Mouse (Mus musculus): ENCODE data around the gene Masp2.

Gene Masp2

DNA sequence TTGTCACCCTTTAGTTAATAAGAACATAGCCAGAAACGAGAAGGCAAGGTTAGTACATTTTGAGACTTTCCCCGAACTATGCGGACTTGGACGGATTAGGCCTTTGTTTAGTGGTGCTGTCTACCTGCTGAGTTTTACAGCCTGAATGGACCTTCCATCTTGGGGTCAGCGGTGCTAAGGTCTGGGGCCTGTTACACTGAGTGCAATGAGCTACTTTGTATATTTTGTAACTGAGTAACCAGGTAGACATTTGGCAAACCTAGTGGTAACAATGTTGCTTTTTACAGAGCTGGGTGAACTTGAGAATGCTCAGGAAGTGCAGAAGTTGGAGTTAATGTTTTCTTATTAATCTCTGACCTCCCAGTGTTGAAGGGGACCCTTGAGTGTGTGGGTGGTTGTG is 38.8 kb downstream of the Masp2 start:
- no peak for DNase-seq

DNA sequence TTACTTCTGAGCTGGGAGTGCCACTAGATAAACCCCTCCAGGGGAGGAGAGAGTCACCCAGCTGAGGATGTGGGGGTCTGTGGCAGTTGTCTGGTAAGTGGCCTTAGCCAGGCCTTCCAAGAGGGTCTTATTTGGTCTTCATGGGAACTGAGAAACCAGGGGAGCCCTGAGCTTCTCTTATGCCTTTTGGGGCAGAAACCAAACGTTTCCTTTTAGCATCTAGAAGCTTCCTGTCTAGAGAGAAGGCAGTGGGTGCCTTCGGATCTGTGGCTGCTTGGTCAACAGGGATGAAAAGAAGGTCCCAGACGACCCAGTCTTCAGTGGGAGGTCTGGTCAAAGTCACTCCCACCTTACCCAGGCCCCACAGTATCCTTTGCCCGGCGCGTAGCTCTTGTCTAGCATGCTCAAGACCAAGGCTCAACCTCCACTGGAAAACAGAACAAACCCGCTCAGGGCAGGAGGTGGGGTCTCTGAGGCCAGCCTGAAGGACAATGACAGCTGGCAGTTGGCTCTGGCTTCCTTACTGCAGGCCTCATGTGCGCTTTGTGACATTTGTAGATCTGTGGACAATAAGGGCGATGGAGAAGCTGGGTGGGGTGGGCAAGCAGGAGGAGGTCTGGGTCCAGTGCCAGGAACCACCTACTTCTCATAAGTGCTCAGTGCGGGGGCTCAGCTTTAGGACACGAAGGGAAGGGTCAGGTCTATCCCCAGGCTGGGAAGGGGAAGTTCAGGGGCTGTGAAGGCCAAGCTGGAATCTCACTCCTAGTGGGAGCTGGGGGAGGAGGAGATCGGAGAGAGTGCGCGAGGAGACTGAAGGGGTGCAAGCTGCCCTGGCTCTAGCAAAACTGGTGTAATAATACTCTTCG is 41.2 kb downstream of the Masp2 start, which contains the start of gene Gm572:
Gene Gm572, plus strand, starts transcription at position 27 of the 866 bp plus-strand sequence.
- DNase-seq: peak; percentile 39 to 55

- peak; percentile 87 to 92 for DNase-seq
These were observed 41.8 kb downstream of the Masp2 start for GRCm38 (mm10) chr4:148644157-148644511.

DNA sequence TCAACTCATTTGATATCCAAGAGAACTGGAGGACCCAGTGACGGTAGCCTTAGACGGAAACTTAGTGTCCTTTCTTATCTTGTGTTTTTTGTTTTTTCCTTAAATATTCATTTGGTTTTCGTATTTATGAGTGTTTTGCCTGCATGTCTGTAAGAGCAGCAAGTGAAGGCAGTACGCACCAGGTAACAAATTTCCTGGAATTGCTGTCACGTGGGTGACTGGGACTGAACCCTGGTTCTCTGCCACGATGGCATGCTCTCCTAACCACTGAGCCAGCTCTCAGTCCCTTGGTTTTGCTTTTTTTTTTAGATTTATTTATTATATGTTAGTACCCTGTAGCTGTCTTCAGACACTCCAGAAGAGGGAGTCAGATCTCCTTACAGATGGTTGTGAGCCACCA is 42.6 kb downstream of the Masp2 start:
- no peak for DNase-seq

- peak; percentile 83 to 86 for DNase-seq
These were observed 44.3 kb downstream of the Masp2 start for GRCm38 (mm10) chr4:148646616-148647015.

GRCm38 (mm10) chr4:148649309-148649708 is 47.0 kb downstream of the Masp2 start:
- peak in 1 of 2 experiments; percentile 30 for DNase-seq

GRCm38 (mm10) chr4:148651045-148651444 is 48.7 kb downstream of the Masp2 start:
- peak; percentile 87 to 91 for DNase-seq

GRCm38 (mm10) chr4:148654701-148655398 is 52.5 kb downstream of the Masp2 start:
- DNase-seq: peak; percentile 70 to 75

GRCm38 (mm10) chr4:148656691-148657258 is 54.4 kb downstream of the Masp2 start:
- DNase-seq: no peak

- no peak for DNase-seq
These were observed 55.4 kb downstream of the Masp2 start for GRCm38 (mm10) chr4:148657776-148658175.

DNA sequence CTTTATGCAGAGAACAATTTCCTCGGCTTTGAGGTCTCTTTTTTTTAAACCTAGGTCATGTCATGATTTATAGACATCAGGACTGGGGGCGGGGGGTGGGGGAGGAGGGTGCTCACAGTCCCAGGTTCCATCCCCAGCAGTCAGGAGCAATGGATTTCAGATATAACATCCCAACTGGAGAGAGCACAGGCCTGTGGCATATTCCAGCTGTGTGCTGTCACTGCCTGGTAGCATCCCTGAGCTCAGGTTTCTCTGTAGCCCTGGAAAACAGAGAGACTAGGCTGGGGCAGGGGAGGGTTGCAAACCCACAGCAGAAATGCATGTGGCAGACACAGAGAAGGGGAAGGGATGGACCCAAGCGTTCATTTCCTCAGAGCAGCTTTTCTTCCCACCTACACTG is 57.8 kb downstream of the Masp2 start:
- no peak for DNase-seq

- DNase-seq: peak; percentile 85 to 93
These were observed 60.0 kb downstream of the Masp2 start for GRCm38 (mm10) chr4:148662168-148662965.

DNA sequence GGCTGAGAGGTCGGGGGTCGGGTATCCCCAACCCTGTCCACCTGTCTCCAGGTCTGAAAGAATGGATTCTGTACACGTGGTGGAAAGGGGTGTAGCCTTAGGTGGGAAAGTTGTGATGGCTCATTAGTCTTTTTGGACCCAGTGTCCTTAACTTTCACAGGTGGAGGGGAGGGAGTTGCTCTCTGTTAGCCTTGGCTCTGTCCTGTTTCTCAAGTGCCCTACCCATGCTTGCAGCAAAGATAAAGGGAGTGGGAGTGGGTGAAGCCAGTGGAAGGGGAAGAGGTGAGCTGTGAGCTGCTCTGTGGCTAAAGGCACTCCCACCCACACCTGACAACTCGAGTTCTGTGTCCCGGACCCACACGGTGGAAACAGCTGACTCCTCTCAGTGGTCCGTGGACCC is 61.0 kb downstream of the Masp2 start:
- DNase-seq: no peak

DNA sequence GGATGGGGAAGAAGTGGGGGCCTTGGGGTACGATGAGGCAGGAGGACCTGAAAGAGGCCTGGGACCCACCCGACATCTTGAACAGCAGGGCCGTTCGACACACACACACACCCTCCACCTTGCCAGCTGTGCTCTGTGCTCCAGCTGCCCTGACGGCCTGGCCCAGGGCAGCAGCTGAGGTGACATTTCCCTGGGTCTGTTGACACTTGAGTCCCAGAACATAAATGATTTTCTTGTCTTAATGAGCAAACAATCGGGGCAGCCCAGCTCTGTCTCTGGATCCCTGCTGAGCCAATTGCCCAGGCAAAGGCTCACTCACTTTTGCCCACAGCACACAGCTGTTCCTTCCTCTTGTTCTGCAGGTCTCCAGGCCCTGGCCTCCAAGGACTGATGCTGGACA is 61.7 kb downstream of the Masp2 start:
- DNase-seq: no peak

Measured in cerebellum, postnatal 10 days (tissue).